Mouse (Mus musculus) gastrocnemius, adult 18-20 months (tissue): ENCODE measurements around the gene Slc2a9. TPM values are rescaled to one million over a fixed set of nuclear protein-coding genes. Genes with fewer than 3 reads are reported as not detected.
A peak's percentile ranks its signal among the peaks of the same experiment; 100 is the strongest.

ENCODE experiments used
- DNase-seq: peaks from one replicate; pipeline ENCODE4 v3.0.0; 2021; ENCODE audit warnings: low spot score
- total RNA-seq, 2 experiments: library from RNA; stranded (reverse); gene quantifications; 2 replicates each; pipeline ENCODE4 v1.2.3; 2021

Slc2a9 gene
- total RNA-seq, 2 experiments from 2014 or later = 0.27 to 0.33 TPM

DNA sequence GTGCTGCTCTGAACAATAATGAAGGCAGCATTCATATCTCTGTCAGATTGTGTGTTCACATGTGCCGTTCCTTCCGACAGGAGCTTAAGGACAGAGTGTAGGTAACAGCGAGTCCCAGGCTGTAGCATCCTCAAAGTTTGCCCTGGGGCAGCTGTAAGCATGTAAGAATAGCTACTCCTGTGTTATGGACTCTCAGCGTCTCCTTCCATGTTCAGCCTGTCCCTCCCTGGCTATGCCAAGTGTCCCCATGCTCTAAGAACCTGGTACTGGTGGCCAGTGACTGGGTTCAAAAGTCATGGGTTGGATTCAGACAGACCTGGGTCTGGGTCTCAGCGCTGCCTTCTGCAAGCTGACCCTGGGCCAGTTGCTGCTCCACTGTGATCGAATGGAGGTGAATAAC lies 32.1 kb downstream of the Slc2a9 start:
- DNase-seq = no peak

DNA sequence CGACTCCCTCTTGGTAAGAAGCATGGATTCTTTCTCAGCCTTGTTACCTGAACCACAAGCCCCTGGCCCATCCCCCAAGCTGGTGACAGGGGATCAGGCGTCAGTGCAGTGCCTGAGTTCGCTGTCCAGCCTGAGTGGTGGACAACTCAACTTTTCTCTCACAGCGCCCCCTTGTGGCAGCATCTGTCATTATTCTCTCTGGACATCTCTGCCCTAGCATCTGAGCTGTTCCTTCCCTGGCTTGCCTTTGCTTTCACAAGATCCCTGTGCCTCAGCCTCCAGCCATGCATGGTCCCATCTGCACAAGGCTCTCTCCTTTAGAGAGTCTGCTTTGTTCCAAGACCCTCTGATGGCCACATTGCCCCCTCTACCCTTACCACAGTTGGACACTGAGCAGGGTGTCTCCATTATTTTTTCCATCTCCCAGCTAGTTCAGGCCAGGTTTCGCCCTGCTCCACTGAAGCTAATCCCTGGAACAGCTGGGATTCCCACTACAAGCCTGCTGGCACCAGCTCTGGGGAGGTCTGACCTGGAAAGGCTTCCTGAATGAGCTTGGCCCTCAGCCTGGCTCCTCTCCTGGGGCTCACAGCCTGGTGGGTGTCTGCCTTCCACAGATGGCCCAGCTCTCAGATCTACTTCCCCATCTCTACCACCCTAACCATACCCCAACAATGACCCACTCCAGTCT lies 32.9 kb downstream of the Slc2a9 start:
- DNase-seq = peak; percentile 69

DNA sequence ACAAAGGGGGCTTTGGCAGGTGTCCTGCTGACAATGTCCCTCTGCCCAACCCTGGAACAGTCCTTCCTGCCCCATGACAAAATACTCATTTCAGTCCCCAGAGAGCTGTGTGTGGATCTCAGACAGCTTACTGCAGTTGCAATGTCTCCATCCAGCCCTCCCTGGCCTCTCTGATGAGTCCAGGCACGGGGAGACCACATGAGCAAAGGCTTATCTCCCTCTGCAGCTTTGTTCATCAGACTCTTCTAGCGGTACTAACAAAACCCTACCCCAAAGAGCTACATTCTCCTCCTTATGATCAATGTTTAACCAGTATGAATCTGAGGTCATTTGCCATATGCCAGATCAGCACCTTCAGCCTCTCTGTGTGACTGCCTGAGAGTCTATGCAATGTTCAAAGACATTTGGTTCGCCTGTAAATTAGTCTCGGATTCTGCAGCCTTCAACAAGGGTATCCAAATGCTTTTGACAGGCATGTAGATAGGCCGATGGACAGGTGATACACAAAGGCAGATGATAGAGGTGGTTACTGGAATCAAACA lies 36.3 kb downstream of the Slc2a9 start:
- DNase-seq = no peak

- no peak for DNase-seq
Observed at GRCm38 (mm10) chr5:38461261-38461660, 41.7 kb downstream of the Slc2a9 start.

DNA sequence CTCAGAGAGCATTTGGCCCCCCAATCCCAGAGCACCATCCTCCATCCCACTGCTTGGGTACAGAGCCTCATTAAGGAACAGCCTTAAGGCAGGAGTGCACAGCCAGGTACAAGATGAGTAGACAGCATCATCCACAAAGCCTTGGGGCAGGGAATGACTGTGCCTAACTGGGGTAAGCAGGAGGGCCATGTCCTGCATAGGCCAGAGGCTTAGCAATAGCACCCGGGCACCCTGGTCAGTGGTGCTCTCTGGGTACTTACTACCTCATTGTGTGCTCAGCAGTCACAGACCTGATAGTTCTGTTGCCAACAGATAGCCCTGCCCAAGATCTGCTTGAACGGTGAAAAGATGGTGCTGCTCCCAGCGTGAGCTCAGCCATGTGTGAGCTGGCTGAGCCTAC lies 52.0 kb downstream of the Slc2a9 start:
- DNase-seq = no peak

DNA sequence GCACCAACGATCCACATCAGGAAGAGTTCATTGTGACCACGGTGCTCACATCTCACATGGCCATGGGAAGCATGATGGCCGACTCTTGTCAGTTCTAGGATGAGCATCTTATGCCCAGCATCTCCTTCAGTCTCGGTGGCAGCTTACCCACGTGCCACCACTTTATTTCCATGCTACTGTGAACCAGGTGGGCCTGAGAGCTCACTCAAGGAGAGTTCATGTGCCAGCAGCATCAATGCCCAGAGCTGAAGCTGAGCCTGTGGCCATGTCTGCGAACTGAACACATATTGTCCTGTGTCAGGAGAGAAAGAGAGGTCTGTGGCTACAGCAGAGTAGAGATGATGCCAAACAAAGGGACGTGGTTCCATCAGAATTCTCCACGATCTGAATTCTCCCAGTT lies 53.3 kb downstream of the Slc2a9 start:
- no peak for DNase-seq

- DNase-seq = no peak
Observed at GRCm38 (mm10) chr5:38448121-38448520, 54.8 kb downstream of the Slc2a9 start.

DNA sequence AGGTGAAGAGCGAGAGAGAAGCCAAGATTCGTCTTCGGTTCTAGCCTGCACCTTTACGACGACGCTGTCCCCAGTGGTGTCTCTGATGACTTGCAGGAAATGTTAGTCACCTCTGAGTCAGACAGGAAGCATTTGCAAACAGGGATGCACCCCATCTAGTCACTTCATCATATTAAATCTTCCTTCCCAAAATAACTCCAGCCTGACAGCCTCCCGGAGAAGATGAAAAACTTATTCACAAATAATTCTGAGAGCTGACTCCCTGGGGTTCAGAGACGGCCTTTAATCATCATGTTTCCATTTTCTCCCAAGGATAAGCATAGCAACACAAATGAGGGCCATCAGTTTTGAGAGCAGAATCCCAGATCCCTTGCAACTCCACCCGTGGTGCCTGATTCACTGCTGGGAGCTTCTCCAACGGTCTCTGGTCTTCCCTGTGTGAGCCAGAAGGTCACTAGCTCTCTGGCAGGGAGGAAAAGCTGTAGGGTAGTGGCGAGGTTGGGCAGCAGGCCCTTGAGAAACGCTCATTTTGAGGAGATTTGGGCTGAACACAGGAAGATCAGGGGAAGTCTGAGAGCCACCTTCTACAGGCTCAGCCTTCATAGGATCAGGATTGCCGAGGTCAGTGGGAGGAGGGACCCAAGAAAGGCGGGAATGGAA lies 56.5 kb downstream of the Slc2a9 start:
- DNase-seq = peak; percentile 35

GRCm38 (mm10) chr5:38441088-38441839 lies 61.7 kb downstream of the Slc2a9 start:
- DNase-seq = no peak

DNA sequence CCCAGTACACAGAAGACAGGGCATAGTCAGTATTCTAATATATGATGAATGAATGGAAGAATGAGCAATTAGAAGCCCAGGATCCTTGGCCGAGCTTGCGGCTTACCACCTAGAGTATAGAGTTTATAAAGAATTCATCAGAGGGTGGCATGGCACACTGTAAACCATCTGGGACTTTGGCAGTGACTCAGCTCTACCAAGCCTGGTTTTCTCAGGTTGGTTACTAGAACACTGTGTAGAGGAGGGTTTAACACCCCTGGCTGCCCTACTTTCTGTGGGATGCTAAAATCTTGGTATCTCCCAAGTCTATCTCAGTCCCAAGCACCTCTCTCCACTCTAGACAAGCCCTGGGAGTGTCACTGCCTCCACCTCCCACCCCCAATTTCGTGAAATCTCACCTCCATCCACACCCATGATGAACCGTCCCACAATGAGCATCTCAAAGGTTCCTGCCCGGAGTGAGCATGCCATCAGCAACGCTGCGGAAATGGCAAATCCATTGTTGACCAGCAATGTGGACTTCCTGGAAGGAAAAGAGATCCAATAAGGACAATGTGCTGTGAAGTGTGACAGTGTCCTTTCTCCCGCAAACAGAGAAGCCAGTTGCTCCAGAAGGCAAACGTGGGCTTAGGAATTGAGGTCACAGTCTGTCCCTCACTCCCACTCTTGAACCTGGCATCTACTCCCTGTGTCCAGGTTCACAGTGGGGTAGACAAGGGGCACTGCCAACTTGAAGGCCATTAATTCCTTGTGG lies 62.5 kb downstream of the Slc2a9 start:
- no peak for DNase-seq

GRCm38 (mm10) chr5:38436681-38437080 lies 66.3 kb downstream of the Slc2a9 start:
- no peak for DNase-seq

- DNase-seq = no peak
Observed at GRCm38 (mm10) chr5:38434875-38435274, 68.1 kb downstream of the Slc2a9 start.

- DNase-seq = no peak
Observed at GRCm38 (mm10) chr5:38431201-38431600, 71.7 kb downstream of the Slc2a9 start.

- DNase-seq = no peak
Observed at GRCm38 (mm10) chr5:38429106-38429505, 73.8 kb downstream of the Slc2a9 start.

- DNase-seq = no peak
Observed at GRCm38 (mm10) chr5:38427757-38428156, 75.2 kb downstream of the Slc2a9 start.

DNA sequence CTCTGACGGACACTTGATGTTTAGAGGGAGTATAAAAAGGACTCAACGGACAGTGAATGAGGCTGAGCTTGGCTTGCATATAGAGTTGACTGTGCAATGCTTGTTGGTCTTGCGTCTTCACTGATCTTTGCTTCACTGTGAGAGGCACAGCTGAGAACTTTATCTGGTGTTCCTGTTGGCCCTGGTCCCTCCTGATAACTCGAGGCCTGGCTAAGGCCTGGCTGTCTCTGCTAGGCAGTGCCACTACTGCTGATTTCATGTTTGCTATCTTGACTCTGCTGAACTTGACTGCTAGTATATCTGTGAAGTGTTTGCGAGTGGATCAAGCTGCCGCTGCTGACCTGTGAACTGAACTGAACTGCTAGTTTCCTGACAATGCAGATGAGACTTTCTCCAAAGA lies 77.4 kb downstream of the Slc2a9 start:
- DNase-seq = no peak

GRCm38 (mm10) chr5:38422426-38422825 lies 80.5 kb downstream of the Slc2a9 start:
- no peak for DNase-seq

GRCm38 (mm10) chr5:38418799-38419198 lies 84.1 kb downstream of the Slc2a9 start:
- no peak for DNase-seq

DNA sequence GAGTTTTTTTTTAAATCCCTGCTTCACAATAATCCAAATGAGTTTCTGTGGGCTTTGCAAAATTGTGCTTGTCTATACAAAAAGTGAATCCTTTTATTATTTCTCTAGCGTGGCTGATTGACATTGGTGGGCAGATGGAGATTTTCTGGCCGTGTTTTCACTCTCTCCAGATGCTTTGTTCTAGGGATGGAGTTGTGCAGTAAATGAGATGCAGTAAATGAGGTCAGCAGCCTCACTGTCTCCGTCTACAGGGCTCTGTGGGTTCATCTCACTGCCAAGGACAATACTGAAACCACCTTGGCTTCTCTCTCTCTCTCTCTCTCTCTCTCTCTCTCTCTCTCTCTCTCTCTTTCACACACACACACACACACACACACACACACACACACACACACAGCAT lies 99.3 kb downstream of the Slc2a9 start:
- DNase-seq = no peak

- DNase-seq = no peak
Observed at GRCm38 (mm10) chr5:38402288-38402687, 100.7 kb downstream of the Slc2a9 start.

GRCm38 (mm10) chr5:38388857-38389256 lies 114.1 kb downstream of the Slc2a9 start:
- DNase-seq = no peak

DNA sequence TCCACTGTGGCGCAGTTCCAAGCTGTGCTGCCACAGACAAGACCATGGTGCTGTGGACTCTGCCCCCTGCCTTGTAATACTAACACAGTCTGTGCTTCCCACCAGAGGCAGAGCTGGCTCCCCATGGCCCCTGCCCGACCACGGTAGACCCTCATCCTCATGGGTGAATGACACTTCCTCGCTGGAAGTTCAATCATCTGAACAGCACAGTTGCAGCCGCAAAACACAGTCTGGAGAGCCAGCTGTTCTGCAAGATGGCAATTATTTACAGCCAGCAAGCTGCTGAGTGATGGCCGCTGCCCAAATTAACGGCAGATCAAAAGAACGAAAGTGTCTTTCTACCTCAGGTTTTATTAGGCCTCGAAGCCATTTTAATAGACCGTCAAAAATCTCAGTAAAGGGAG lies 114.5 kb downstream of the Slc2a9 start:
- no peak for DNase-seq
